ENCODE assay signal across 7 mouse cellular contexts in the genomic region with DNA sequence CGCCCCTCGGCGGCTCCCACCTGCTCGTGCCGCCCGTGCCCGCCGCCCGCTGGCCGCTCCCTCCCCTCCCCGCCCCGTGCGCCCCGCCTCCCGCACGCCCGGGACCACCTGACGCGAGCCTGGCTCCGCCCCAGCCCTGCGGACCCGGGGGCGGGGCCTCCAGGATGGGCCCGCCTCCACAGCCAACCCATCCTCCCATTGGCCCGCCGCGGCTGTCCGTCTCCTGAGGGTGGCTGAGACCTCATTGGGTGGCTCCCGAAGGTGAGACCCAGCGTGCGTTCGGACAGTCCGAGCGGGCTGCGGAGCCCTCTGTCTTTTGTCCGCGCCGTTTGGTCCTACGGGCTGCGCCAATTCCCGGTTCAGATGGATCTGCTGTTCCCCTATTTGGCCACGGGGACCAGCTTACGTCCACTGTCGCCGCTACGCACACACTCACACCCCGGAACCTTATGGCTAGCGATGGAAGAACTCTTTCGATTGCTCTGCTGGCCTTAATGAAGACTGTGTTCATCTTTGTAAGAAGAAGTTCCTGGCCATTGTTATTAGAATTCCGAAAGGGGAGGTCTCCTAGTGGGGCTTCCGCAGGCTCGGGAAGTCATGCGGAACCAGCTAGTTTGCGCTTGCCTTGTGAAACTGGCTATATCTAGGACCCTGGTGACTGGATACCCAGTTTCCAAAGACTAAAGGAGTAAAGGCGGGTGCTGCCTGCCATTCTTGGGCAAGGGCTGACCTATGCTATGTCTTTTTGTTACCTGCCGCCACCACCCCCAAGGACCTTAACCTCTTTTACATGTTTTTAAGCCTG. TPM values are rescaled to one million over a fixed set of nuclear protein-coding genes. Genes with fewer than 3 reads are reported as not detected.
DNase-seq lines count a peak whose midpoint lies in the region; ATAC-seq and TF ChIP-seq lines count a peak whose summit lies in the region.

A gene (minus strand): TSS at position 71 of the 805 bp plus-strand sequence.

- H3K9me3 ChIP-seq in heart, embryonic 10.5 days: no peaks in the 10 kb centered on the region
- no peaks in the 10 kb centered on the region for H3K9me3 ChIP-seq in kidney, embryonic 14.5 days (ENCODE audit: control insufficient read depth, low read length)
- H3K9me3 ChIP-seq in limb, embryonic 14.5 days (ENCODE audit: control insufficient read depth, low read length): no peaks in the 10 kb centered on the region
- H3K9me3 ChIP-seq in midbrain, embryonic 16.5 days (replicated peaks; ENCODE audit: control insufficient read depth, low read length, poor library complexity, severe bottlenecking): no peaks in the 10 kb centered on the region

- TF ChIP-seq CTCF in bone marrow macrophage, adult 2 months (IDR thresholded peaks at IDR 0.05; ENCODE audit: low read depth, low read length): no peak
- no peak for TF ChIP-seq CTCF in embryonic fibroblast, embryonic 13.5 days (IDR thresholded peaks at IDR 0.05; ENCODE audit: borderline replicate concordance, insufficient read depth, low read length)
- no peak for TF ChIP-seq CTCF in spleen, adult 2 months (IDR thresholded peaks at IDR 0.05; ENCODE audit: extremely low read depth, insufficient read depth, insufficient read length, insufficient replicate concordance)

- ATAC-seq in kidney, embryonic 14.5 days (ENCODE audit: low FRiP score, low TSS enrichment): peak; percentile 99
- ATAC-seq in limb, embryonic 14.5 days (ENCODE audit: low FRiP score, low read depth): peak; percentile 97
- peak; percentile 97 for ATAC-seq in midbrain, embryonic 16.5 days

- TF ChIP-seq POLR2A in bone marrow macrophage, adult 2 months (IDR thresholded peaks at IDR 0.05; ENCODE audit: borderline replicate concordance, low read depth, low read length): no peak
- peak; percentile 47; the same call in 1 of the 2 replicates for TF ChIP-seq POLR2A in embryonic fibroblast, embryonic 13.5 days (IDR thresholded peaks at IDR 0.05; ENCODE audit: low read depth, low read length)
- 0 out of 2 replicates have a peak, but pooled peaks have one; percentile 41 for TF ChIP-seq POLR2A in limb, embryonic 14.5 days (IDR thresholded peaks at IDR 0.05; ENCODE audit: borderline replicate concordance, extremely low read depth, insufficient read depth, insufficient read length)
- peak; percentile 63 for TF ChIP-seq POLR2A in spleen, adult 2 months (IDR thresholded peaks at IDR 0.05; ENCODE audit: low read depth, low read length)

- H3K9ac ChIP-seq in kidney, embryonic 14.5 days (ENCODE audit: low read depth, low read length): peak within 1 kb of the TSS; percentile 70
- peak within 1 kb of the TSS; percentile 55 for H3K9ac ChIP-seq in limb, embryonic 14.5 days (ENCODE audit: low read depth, low read length, severe bottlenecking)
- H3K9ac ChIP-seq in midbrain, embryonic 16.5 days (ENCODE audit: low read depth, low read length): peak within 1 kb of the TSS; percentile 95

- under 1% methylated on average over 45 of the region's 56 CpGs for WGBS in heart, embryonic 10.5 days
- WGBS in kidney, embryonic 14.5 days: under 1% methylated on average over 42 of the region's 56 CpGs
- WGBS in limb, embryonic 14.5 days: 1% methylated on average over 29 of the region's 56 CpGs
- WGBS in midbrain, embryonic 16.5 days: under 1% methylated on average over 35 of the region's 56 CpGs
- WGBS in spleen, adult 2 months: 2% methylated on average over 48 of the region's 56 CpGs

- H3K36me3 ChIP-seq in heart, embryonic 10.5 days: no peaks in the 10 kb centered on the region
- no peaks in the 10 kb centered on the region for H3K36me3 ChIP-seq in kidney, embryonic 14.5 days (ENCODE audit: control insufficient read depth, insufficient read depth, low read length)
- H3K36me3 ChIP-seq in limb, embryonic 14.5 days (ENCODE audit: control insufficient read depth, insufficient read depth, low read length): no peaks in the 10 kb centered on the region
- no peaks in the 10 kb centered on the region for H3K36me3 ChIP-seq in midbrain, embryonic 16.5 days (ENCODE audit: control insufficient read depth, insufficient read depth, low read length)
- H3K36me3 ChIP-seq in spleen, adult 2 months (ENCODE audit: control insufficient read depth, insufficient read depth, low read length): no peaks in the 10 kb centered on the region

- peak; percentile 96 for DNase-seq in heart, embryonic 10.5 days (ENCODE audit: low spot score)
- peak; percentile 86 for DNase-seq in limb, embryonic 14.5 days (ENCODE audit: low spot score)
- peak; percentile 79 to 92 for DNase-seq in spleen, adult 2 months (ENCODE audit: low read depth in 1 of 2, low spot score in 2 of 2)

- H3K4me2 ChIP-seq in kidney, embryonic 14.5 days (replicated peaks; ENCODE audit: low read depth, low read length): peak within 1 kb of the TSS; percentile 92
- H3K4me2 ChIP-seq in limb, embryonic 14.5 days (replicated peaks; ENCODE audit: low read depth, low read length, severe bottlenecking): peak within 1 kb of the TSS; percentile 93
- peak within 1 kb of the TSS; percentile 62 for H3K4me2 ChIP-seq in midbrain, embryonic 16.5 days (ENCODE audit: low read length)

- peak within 1 kb of the TSS; percentile 76 for H3K4me3 ChIP-seq in bone marrow macrophage, adult 2 months (ENCODE audit: insufficient read depth, low read length)
- H3K4me3 ChIP-seq in embryonic fibroblast, embryonic 13.5 days (ENCODE audit: insufficient read depth, low read length): peak within 1 kb of the TSS; percentile 54
- peak within 1 kb of the TSS; percentile 70 for H3K4me3 ChIP-seq in heart, embryonic 10.5 days
- peak within 1 kb of the TSS; percentile 74 for H3K4me3 ChIP-seq in kidney, embryonic 14.5 days (ENCODE audit: low read length)
- peak within 1 kb of the TSS; percentile 58 for H3K4me3 ChIP-seq in limb, embryonic 14.5 days (replicated peaks; ENCODE audit: low read length)
- peak within 1 kb of the TSS; percentile 80 for H3K4me3 ChIP-seq in midbrain, embryonic 16.5 days (ENCODE audit: low read depth, low read length)
- peak within 1 kb of the TSS; percentile 84 for H3K4me3 ChIP-seq in spleen, adult 2 months (ENCODE audit: extremely low read depth, insufficient read depth, insufficient read length)

- H3K27me3 ChIP-seq in heart, embryonic 10.5 days (ENCODE audit: insufficient read depth, poor library complexity, severe bottlenecking): peaks cover 64% of the 10 kb centered on the region
- H3K27me3 ChIP-seq in kidney, embryonic 14.5 days (ENCODE audit: control insufficient read depth, insufficient read depth, low read length): peaks cover 18% of the 10 kb centered on the region
- H3K27me3 ChIP-seq in limb, embryonic 14.5 days (ENCODE audit: control insufficient read depth, insufficient read depth, low read length): peaks cover 20% of the 10 kb centered on the region
- no peaks in the 10 kb centered on the region for H3K27me3 ChIP-seq in midbrain, embryonic 16.5 days (ENCODE audit: control insufficient read depth, insufficient read depth, low read depth, low read length)
- peaks cover 4% of the 10 kb centered on the region for H3K27me3 ChIP-seq in spleen, adult 2 months (ENCODE audit: control insufficient read depth, insufficient read depth, low read length)

- peak within 1 kb of the TSS; percentile 48 for H3K27ac ChIP-seq in bone marrow macrophage, adult 2 months (ENCODE audit: insufficient read depth, low read depth, low read length)
- no peak within 1 kb of the TSS for H3K27ac ChIP-seq in embryonic fibroblast, embryonic 13.5 days (ENCODE audit: insufficient read depth, low read length)
- H3K27ac ChIP-seq in heart, embryonic 10.5 days: peak within 1 kb of the TSS; percentile 80
- H3K27ac ChIP-seq in kidney, embryonic 14.5 days (ENCODE audit: low read depth, low read length): peak within 1 kb of the TSS; percentile 4; the same call in 1 of the 2 replicates
- no peak within 1 kb of the TSS for H3K27ac ChIP-seq in limb, embryonic 14.5 days (replicated peaks; ENCODE audit: low read depth, low read length)
- peak within 1 kb of the TSS; percentile 83 for H3K27ac ChIP-seq in midbrain, embryonic 16.5 days (ENCODE audit: low read length)
- peak within 1 kb of the TSS; percentile 80 for H3K27ac ChIP-seq in spleen, adult 2 months (ENCODE audit: insufficient read depth, low read length)

- H3K4me1 ChIP-seq in bone marrow macrophage, adult 2 months (ENCODE audit: control insufficient read depth, insufficient read depth, low read length): peaks cover 25% of the 10 kb centered on the region
- H3K4me1 ChIP-seq in embryonic fibroblast, embryonic 13.5 days (ENCODE audit: control insufficient read depth, insufficient read depth, low read length): no peaks in the 10 kb centered on the region
- peaks cover 16% of the 10 kb centered on the region for H3K4me1 ChIP-seq in heart, embryonic 10.5 days
- H3K4me1 ChIP-seq in kidney, embryonic 14.5 days (ENCODE audit: control insufficient read depth, insufficient read depth, low read length): 0 out of 2 replicates have a peak, but pooled peaks cover 4% of the 10 kb centered on the region
- H3K4me1 ChIP-seq in limb, embryonic 14.5 days (ENCODE audit: control insufficient read depth, insufficient read depth, low read length): peaks cover 4% of the 10 kb centered on the region; the same call in 1 of the 2 replicates
- peaks cover 21% of the 10 kb centered on the region for H3K4me1 ChIP-seq in midbrain, embryonic 16.5 days (ENCODE audit: control insufficient read depth, insufficient read depth, low read length)
- peaks cover 9% of the 10 kb centered on the region for H3K4me1 ChIP-seq in spleen, adult 2 months (ENCODE audit: control insufficient read depth, insufficient read depth, insufficient read length)

RNA-seq across cellular contexts. Expression of the gene that starts here (rescaled TPM):
- polyA plus RNA-seq in bone marrow macrophage, adult 2 months (2012; ENCODE audit: insufficient read depth, insufficient read length, missing spikeins): 7.5 and 9.2 TPM in 2 replicates
- 0.23 and 0.42 TPM in 2 replicates for polyA plus RNA-seq in embryonic fibroblast, embryonic 13.5 days (2011; ENCODE audit: insufficient read length, low read depth, missing spikeins)
- 0.21 and 0.59 TPM in 2 replicates for polyA plus RNA-seq in heart, embryonic 10.5 days (2016; fragmentation: Nextera tagmentation; extraction: Ambion mirVana)
- 0.99 and 1.9 TPM in 2 replicates for polyA plus RNA-seq in kidney, embryonic 14.5 days (2014; fragmentation: Nextera tagmentation; extraction: Ambion mirVana)
- 0.83 and 0.87 TPM in 2 replicates for polyA plus RNA-seq in limb, embryonic 14.5 days (2012; rRNA removed)
- 1.5 and 1.6 TPM in 2 replicates for polyA plus RNA-seq in limb, embryonic 14.5 days (2014; fragmentation: Nextera tagmentation; extraction: Ambion mirVana)
- 8.4 and 10.9 TPM in 2 replicates for polyA plus RNA-seq in midbrain, embryonic 16.5 days (2015; fragmentation: Nextera tagmentation; extraction: Ambion mirVana)
- 2.9 and 3.5 TPM in 2 replicates for polyA plus RNA-seq in spleen, adult 2 months (2012; rRNA removed)

Comparison
In these comparisons a context has a peak if more than half of its experiments do, and no peak if none do; other contexts are left out.
1. Peak in DNase-seq, H3K4me3 ChIP-seq and H3K27ac ChIP-seq in heart, embryonic 10.5 days; RNA of the gene not detected or under 1 TPM.
2. H3K27ac ChIP-seq: peak in bone marrow macrophage, adult 2 months (single experiment), kidney, embryonic 14.5 days (single experiment), midbrain, embryonic 16.5 days (single experiment) and spleen, adult 2 months (single experiment); none in embryonic fibroblast, embryonic 13.5 days (single experiment) and limb, embryonic 14.5 days (single experiment).
3. Peak in every context shown above with its lines, with median percentiles within 50 percentile points of each other: H3K4me3 ChIP-seq, DNase-seq, ATAC-seq, H3K4me2 ChIP-seq and H3K9ac ChIP-seq.